In genomic region chr13:98926213-98926957, GRCm38 (mm10) we compare ENCODE assay signal across 8 mouse cellular contexts. TPM values are rescaled to one million over a fixed set of nuclear protein-coding genes. Genes with fewer than 3 reads are reported as not detected.
DNase-seq lines count a peak whose midpoint lies in the region; ATAC-seq lines count a peak whose summit lies in the region.

Gene Tnpo1, minus strand, starts transcription at chr13:98926384.

- peak within 1 kb of the TSS; percentile 99 for H3K4me3 ChIP-seq in hindbrain, embryonic 12.5 days

- DNase-seq in Muller cell, postnatal 12 days (ENCODE audit: inconsistent ontology term), result peak; percentile 96
- peak; percentile 91 for DNase-seq in cerebellum, adult 9-11 months
- DNase-seq in frontal cortex, postnatal 10 days (ENCODE audit: low spot score in 2 of 2), result peak; percentile 85 to 92
- peak; percentile 83 to 85 for DNase-seq in layer of hippocampus, postnatal 25 days (ENCODE audit: extremely low spot score in 1 of 2, low spot score in 1 of 2)
- peak; percentile 92 for DNase-seq in lung, postnatal 25 days (ENCODE audit: low spot score)
- DNase-seq in retina, embryonic 14.5 days (ENCODE audit: low spot score), result peak; percentile 93
- DNase-seq in thymus, postnatal 4 days, result peak; percentile 87

- H3K36me3 ChIP-seq in hindbrain, embryonic 12.5 days, result peaks cover 18% of the 10 kb centered on the region

- H3K27ac ChIP-seq in hindbrain, embryonic 12.5 days, result peak within 1 kb of the TSS; percentile 98

- H3K4me2 ChIP-seq in hindbrain, embryonic 12.5 days (replicated peaks), result peak within 1 kb of the TSS; percentile 83

- H3K27me3 ChIP-seq in hindbrain, embryonic 12.5 days, result no peaks in the 10 kb centered on the region

- no peaks in the 10 kb centered on the region for H3K9me3 ChIP-seq in hindbrain, embryonic 12.5 days (replicated peaks)

- under 1% methylated on average over 73 of the region's 75 CpGs for WGBS in hindbrain, embryonic 12.5 days

- peaks cover 27% of the 10 kb centered on the region for H3K4me1 ChIP-seq in hindbrain, embryonic 12.5 days

- peak; percentile 97 for ATAC-seq in hindbrain, embryonic 12.5 days (ENCODE audit: low FRiP score)

- peak within 1 kb of the TSS; percentile 100 for H3K9ac ChIP-seq in hindbrain, embryonic 12.5 days

RNA-seq across cellular contexts. Expression of gene Tnpo1, which starts in this region (rescaled TPM):
- polyA plus RNA-seq in hindbrain, embryonic 12.5 days (2016; fragmentation: Nextera tagmentation; extraction: Ambion mirVana), result 87.7 and 90.5 TPM in 2 replicates
- total RNA-seq in layer of hippocampus, postnatal 25 days (2021), result 10 to 100 TPM; 54.3 to 64.1 TPM

Comparison
In these comparisons a context has a peak if more than half of its experiments do, and no peak if none do; other contexts are left out.
1. Peak in every context shown above with its lines: DNase-seq, ATAC-seq, H3K4me3 ChIP-seq and H3K27ac ChIP-seq.